Mouse (Mus musculus): ENCODE measurements around the gene Noc2l. TPM values are rescaled to one million over a fixed set of nuclear protein-coding genes. Genes with fewer than 3 reads are reported as not detected.

Gene Noc2l
- polyA plus RNA-seq, 1 experiment: not detected

GRCm38 (mm10) chr4:156234021-156234501 lies 1.7 kb upstream of the Noc2l start:
- no peak for TF ChIP-seq POLR2A (IDR thresholded peaks at IDR 0.05; ENCODE audit: insufficient read depth, low read depth, low read length)
- no peak for TF ChIP-seq CTCF (IDR thresholded peaks at IDR 0.05; ENCODE audit: insufficient read depth, low read depth, low read length)
- whole genome bisulfite sequencing: 4% methylated on average over 17 of the region's 17 CpGs
- no peak overlapping the region for H3K27ac ChIP-seq (ENCODE audit: insufficient read depth, low read depth, low read length)
- peak overlapping the region; percentile 74 for H3K4me3 ChIP-seq (ENCODE audit: insufficient read depth, low read depth, low read length)
- H3K4me1 ChIP-seq (ENCODE audit: control insufficient read depth, insufficient read depth, low read length): peaks cover 40% of the 10 kb centered on the region

- Histone ChIP-seq H3K4me1 (ENCODE audit: control insufficient read depth, insufficient read depth, low read length) (peaks cover 35% of the 10 kb centered on the region), H3K4me3 (ENCODE audit: insufficient read depth, low read depth, low read length) (peak within 1 kb of the TSS; percentile 89), H3K27ac (ENCODE audit: insufficient read depth, low read depth, low read length) (peak within 1 kb of the TSS; percentile 56)
- under 1% methylated on average over 47 of the region's 48 CpGs for WGBS
- TF ChIP-seq POLR2A (IDR thresholded peaks at IDR 0.05; ENCODE audit: insufficient read depth, low read depth, low read length): peak; percentile 37; the same call in 1 of the 2 replicates
- no peak for TF ChIP-seq CTCF (IDR thresholded peaks at IDR 0.05; ENCODE audit: insufficient read depth, low read depth, low read length)
Observed at GRCm38 (mm10) chr4:156234701-156235213, 1.1 kb upstream of the Noc2l start, which contains the start of gene Plekhn1. Gene Plekhn1 (minus strand): TSS chr4:156234857.

- Histone ChIP-seq H3K27ac (ENCODE audit: insufficient read depth, low read depth, low read length) (peak overlapping the region; percentile 56), H3K4me1 (ENCODE audit: control insufficient read depth, insufficient read depth, low read length) (peaks cover 28% of the 10 kb centered on the region), H3K4me3 (ENCODE audit: insufficient read depth, low read depth, low read length) (peak overlapping the region; percentile 89)
- TF ChIP-seq POLR2A (IDR thresholded peaks at IDR 0.05; ENCODE audit: insufficient read depth, low read depth, low read length): no peak
- no peak for TF ChIP-seq CTCF (IDR thresholded peaks at IDR 0.05; ENCODE audit: insufficient read depth, low read depth, low read length)
- under 1% methylated on average over 15 of the region's 15 CpGs for WGBS
Observed at GRCm38 (mm10) chr4:156235360-156235770, 445 bp upstream of the Noc2l start.

GRCm38 (mm10) chr4:156236651-156237447 lies 1.0 kb downstream of the Noc2l start:
- Histone ChIP-seq H3K4me1 (ENCODE audit: control insufficient read depth, insufficient read depth, low read length) (peaks cover 27% of the 10 kb centered on the region), H3K27ac (ENCODE audit: insufficient read depth, low read depth, low read length) (no peak overlapping the region), H3K4me3 (ENCODE audit: insufficient read depth, low read depth, low read length) (peak overlapping the region; percentile 89)
- WGBS: 19% methylated on average over 58 of the region's 60 CpGs
- no peak for TF ChIP-seq POLR2A (IDR thresholded peaks at IDR 0.05; ENCODE audit: insufficient read depth, low read depth, low read length)
- no peak for TF ChIP-seq CTCF (IDR thresholded peaks at IDR 0.05; ENCODE audit: insufficient read depth, low read depth, low read length)

- Histone ChIP-seq H3K4me1 (ENCODE audit: control insufficient read depth, insufficient read depth, low read length) (peaks cover 19% of the 10 kb centered on the region), H3K4me3 (ENCODE audit: insufficient read depth, low read depth, low read length) (no peak overlapping the region), H3K27ac (ENCODE audit: insufficient read depth, low read depth, low read length) (no peak overlapping the region; the same call in 1 of the 2 replicates)
- TF ChIP-seq POLR2A (IDR thresholded peaks at IDR 0.05; ENCODE audit: insufficient read depth, low read depth, low read length): no peak
- no peak for TF ChIP-seq CTCF (IDR thresholded peaks at IDR 0.05; ENCODE audit: insufficient read depth, low read depth, low read length)
- 56% methylated on average over 11 of the region's 11 CpGs for WGBS
Observed at GRCm38 (mm10) chr4:156249567-156249966, 13.8 kb downstream of the Noc2l start.

GRCm38 (mm10) chr4:156251081-156251480 lies 15.3 kb downstream of the Noc2l start:
- WGBS: 58% methylated on average over 8 of the region's 8 CpGs
- TF ChIP-seq CTCF (IDR thresholded peaks at IDR 0.05; ENCODE audit: insufficient read depth, low read depth, low read length) (no peak), POLR2A (IDR thresholded peaks at IDR 0.05; ENCODE audit: insufficient read depth, low read depth, low read length) (no peak)
- H3K27ac ChIP-seq (ENCODE audit: insufficient read depth, low read depth, low read length): no peak overlapping the region

GRCm38 (mm10) chr4:156252140-156252539 lies 16.3 kb downstream of the Noc2l start:
- 53% methylated on average over 7 of the region's 7 CpGs for WGBS
- no peak overlapping the region for H3K27ac ChIP-seq (ENCODE audit: insufficient read depth, low read depth, low read length)

More at GRCm38 (mm10) chr4:156251081-156251480, 15.3 kb downstream of the Noc2l start:
- H3K4me3 ChIP-seq (ENCODE audit: insufficient read depth, low read depth, low read length): no peak overlapping the region
- H3K4me1 ChIP-seq (ENCODE audit: control insufficient read depth, insufficient read depth, low read length): peaks cover 19% of the 10 kb centered on the region

GRCm38 (mm10) chr4:156252619-156253018 lies 16.8 kb downstream of the Noc2l start:
- 57% methylated on average over 3 of the region's 3 CpGs for WGBS
- Histone ChIP-seq H3K27ac (ENCODE audit: insufficient read depth, low read depth, low read length) (no peak overlapping the region), H3K4me3 (ENCODE audit: insufficient read depth, low read depth, low read length) (no peak overlapping the region)

More at GRCm38 (mm10) chr4:156252140-156252539, 16.3 kb downstream of the Noc2l start:
- TF ChIP-seq POLR2A (IDR thresholded peaks at IDR 0.05; ENCODE audit: insufficient read depth, low read depth, low read length) (no peak), CTCF (IDR thresholded peaks at IDR 0.05; ENCODE audit: insufficient read depth, low read depth, low read length) (no peak)
- H3K4me3 ChIP-seq (ENCODE audit: insufficient read depth, low read depth, low read length): no peak overlapping the region
- peaks cover 19% of the 10 kb centered on the region for H3K4me1 ChIP-seq (ENCODE audit: control insufficient read depth, insufficient read depth, low read length)

GRCm38 (mm10) chr4:156253043-156253442 lies 17.2 kb downstream of the Noc2l start:
- Histone ChIP-seq H3K27ac (ENCODE audit: insufficient read depth, low read depth, low read length) (no peak overlapping the region), H3K4me1 (ENCODE audit: control insufficient read depth, insufficient read depth, low read length) (peaks cover 19% of the 10 kb centered on the region), H3K4me3 (ENCODE audit: insufficient read depth, low read depth, low read length) (no peak overlapping the region)
- WGBS: 69% methylated on average over 7 of the region's 7 CpGs
- no peak for TF ChIP-seq CTCF (IDR thresholded peaks at IDR 0.05; ENCODE audit: insufficient read depth, low read depth, low read length)

More at GRCm38 (mm10) chr4:156252619-156253018, 16.8 kb downstream of the Noc2l start:
- peaks cover 19% of the 10 kb centered on the region for H3K4me1 ChIP-seq (ENCODE audit: control insufficient read depth, insufficient read depth, low read length)
- TF ChIP-seq CTCF (IDR thresholded peaks at IDR 0.05; ENCODE audit: insufficient read depth, low read depth, low read length) (no peak), POLR2A (IDR thresholded peaks at IDR 0.05; ENCODE audit: insufficient read depth, low read depth, low read length) (no peak)
